Mouse (Mus musculus): ENCODE data around the gene Loxl4. TPM values are rescaled to one million over a fixed set of nuclear protein-coding genes. Genes with fewer than 3 reads are reported as not detected.

The Loxl4 gene
- 0.66 and 0.89 TPM in 2 replicates for polyA plus RNA-seq (2012; rRNA removed)

DNA sequence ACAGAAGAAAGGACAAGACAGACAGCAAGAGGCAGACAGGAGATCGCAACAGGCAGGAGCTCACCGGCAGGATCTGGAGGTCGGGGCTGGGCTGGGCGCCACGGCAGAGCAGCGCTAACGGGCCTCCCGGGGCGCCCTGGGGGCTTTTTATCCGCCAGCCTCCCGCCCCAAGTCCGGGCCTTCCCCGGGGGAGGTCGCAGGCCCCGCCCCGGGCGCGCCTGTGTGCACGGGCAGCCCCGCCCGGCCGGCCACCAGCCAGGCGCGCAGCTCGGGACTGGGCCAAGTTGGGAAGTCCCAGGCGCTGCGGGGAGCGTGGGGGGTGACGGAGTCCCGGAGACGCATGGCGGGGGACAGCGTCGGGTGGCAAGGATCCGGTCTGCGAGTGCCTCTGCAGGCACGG lies at the start of gene Loxl4:
Gene Loxl4 (minus strand): TSS at position 160 of the 400 bp plus-strand sequence.
- no peak within 1 kb of the TSS for H3K27ac ChIP-seq (ENCODE audit: control insufficient read depth, insufficient read depth, low read length)
- DNase-seq = no peak
- no peaks in the 10 kb centered on the region for H3K36me3 ChIP-seq (ENCODE audit: control insufficient read depth, insufficient read depth, low read length)
- H3K4me1 ChIP-seq (replicated peaks; ENCODE audit: control insufficient read depth, insufficient read depth, low read length) = no peaks in the 10 kb centered on the region
- no peak within 1 kb of the TSS for H3K4me3 ChIP-seq (ENCODE audit: control insufficient read depth, insufficient read depth, low read length)
- peaks cover 3% of the 10 kb centered on the region; the same call in 1 of the 2 replicates for H3K27me3 ChIP-seq (ENCODE audit: control insufficient read depth, insufficient read depth, low read length)
- TF ChIP-seq CTCF (IDR thresholded peaks at IDR 0.05; ENCODE audit: borderline replicate concordance, control insufficient read depth, extremely low read depth, insufficient read depth, low read length, poor library complexity) (no peak), POLR2A (IDR thresholded peaks at IDR 0.05; ENCODE audit: control insufficient read depth, extremely low read depth, insufficient read depth, low read length, poor library complexity) (no peak)
- 5% methylated on average over 36 of the region's 37 CpGs for WGBS

DNA sequence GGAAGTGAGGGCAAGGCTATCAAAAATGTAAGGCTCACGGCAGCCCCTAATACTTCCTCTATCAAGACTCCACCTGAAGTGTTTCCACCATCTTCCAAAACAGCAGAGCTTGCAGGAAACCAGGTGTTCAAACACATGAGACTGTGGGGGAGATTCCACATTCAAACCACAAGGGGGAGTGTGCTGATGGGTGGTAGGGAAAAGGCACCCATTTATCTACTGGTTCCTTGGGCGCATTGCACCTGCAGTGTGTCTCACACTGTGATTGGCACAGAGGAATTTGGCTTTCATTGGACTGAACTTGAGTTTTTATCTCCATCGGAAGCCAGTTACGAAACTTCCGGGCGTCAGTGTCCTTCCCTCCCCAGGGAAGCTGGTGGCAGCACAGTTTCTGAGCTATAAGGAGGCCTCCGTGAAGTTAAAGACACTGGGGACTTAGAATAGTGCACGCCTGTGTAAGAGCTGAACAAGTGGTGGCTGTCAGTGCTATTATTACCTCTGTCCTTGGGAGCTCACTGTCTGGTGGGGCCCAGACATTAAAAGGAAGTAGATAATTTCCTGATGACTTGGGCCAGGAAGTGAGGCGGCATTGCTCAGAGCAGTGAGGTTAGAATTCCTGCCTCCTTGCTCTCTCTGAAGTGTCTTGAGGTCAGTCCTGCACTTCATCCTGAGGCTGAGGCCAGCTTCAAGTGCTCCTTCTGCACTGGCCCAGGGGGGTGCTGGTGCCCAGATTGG lies 49.0 kb upstream of the Loxl4 start:
- Histone ChIP-seq H3K27me3 (ENCODE audit: control insufficient read depth, insufficient read depth, low read length) (no peaks in the 10 kb centered on the region), H3K4me1 (replicated peaks; ENCODE audit: control insufficient read depth, insufficient read depth, low read length) (no peaks in the 10 kb centered on the region), H3K27ac (ENCODE audit: control insufficient read depth, insufficient read depth, low read length) (no peak overlapping the region), H3K36me3 (ENCODE audit: control insufficient read depth, insufficient read depth, low read length) (no peaks in the 10 kb centered on the region), H3K4me3 (ENCODE audit: control insufficient read depth, insufficient read depth, low read length) (no peak overlapping the region)
- TF ChIP-seq CTCF (IDR thresholded peaks at IDR 0.05; ENCODE audit: borderline replicate concordance, control insufficient read depth, extremely low read depth, insufficient read depth, low read length, poor library complexity) (no peak), POLR2A (IDR thresholded peaks at IDR 0.05; ENCODE audit: control insufficient read depth, extremely low read depth, insufficient read depth, low read length, poor library complexity) (no peak)
- DNase-seq = no peak
- WGBS = 45% methylated on average over 9 of the region's 9 CpGs

GRCm38 (mm10) chr19:42660244-42660565 lies 47.6 kb upstream of the Loxl4 start:
- no peak overlapping the region for H3K4me3 ChIP-seq (ENCODE audit: control insufficient read depth, insufficient read depth, low read length)
- no peaks in the 10 kb centered on the region for H3K4me1 ChIP-seq (replicated peaks; ENCODE audit: control insufficient read depth, insufficient read depth, low read length)
- TF ChIP-seq POLR2A (IDR thresholded peaks at IDR 0.05; ENCODE audit: control insufficient read depth, extremely low read depth, insufficient read depth, low read length, poor library complexity) = no peak
- TF ChIP-seq CTCF (IDR thresholded peaks at IDR 0.05; ENCODE audit: borderline replicate concordance, control insufficient read depth, extremely low read depth, insufficient read depth, low read length, poor library complexity) = no peak
- H3K36me3 ChIP-seq (ENCODE audit: control insufficient read depth, insufficient read depth, low read length) = no peaks in the 10 kb centered on the region
- no peaks in the 10 kb centered on the region for H3K27me3 ChIP-seq (ENCODE audit: control insufficient read depth, insufficient read depth, low read length)
- DNase-seq = no peak
- H3K27ac ChIP-seq (ENCODE audit: control insufficient read depth, insufficient read depth, low read length) = no peak overlapping the region
- WGBS = 96% methylated on average over 2 of the region's 2 CpGs

DNA sequence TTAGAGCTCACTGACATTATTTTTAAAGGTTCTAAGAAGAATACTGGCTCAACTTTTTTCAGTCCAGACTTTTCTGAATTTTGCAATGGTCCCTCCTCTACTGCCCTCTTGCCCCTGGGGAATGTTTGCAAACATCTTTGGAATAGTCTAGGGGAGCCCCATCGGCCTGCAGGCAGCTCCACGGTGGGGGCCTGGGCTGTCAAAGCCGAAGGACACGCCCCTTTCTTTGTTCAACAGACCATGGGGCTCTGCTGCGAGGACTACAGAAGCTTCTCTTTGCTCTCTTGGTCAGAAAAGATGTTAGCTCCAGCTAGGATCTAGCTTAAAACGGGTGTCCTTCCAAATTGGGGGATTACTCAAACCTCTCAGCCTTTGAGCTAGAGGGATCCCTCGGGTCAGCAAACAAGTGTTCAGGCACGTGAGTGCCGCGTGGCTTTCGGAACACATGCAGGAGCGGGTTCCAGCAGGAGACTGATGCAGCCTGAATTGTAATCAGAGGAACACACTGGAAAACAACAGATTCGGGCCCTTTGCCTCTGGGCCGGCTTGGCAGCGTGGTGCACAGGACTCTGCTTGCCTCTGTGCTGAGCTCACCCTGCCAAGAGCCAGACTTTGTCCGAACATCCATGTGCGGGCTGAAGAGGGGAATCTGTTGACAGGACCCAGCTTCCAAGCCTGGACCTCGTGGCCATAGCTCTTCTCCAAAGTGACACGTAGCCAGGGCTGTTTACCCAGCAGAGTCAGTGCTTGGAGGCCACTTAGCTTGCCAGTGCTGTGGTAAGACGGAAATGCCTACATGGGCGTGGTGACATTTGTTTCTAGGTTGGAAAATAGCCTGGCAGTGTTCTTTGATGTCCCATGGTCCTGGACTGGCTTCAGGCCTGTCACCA lies 47.0 kb upstream of the Loxl4 start:
- H3K27me3 ChIP-seq (ENCODE audit: control insufficient read depth, insufficient read depth, low read length) = no peaks in the 10 kb centered on the region
- no peak for DNase-seq
- WGBS = 81% methylated on average over 21 of the region's 21 CpGs
- H3K36me3 ChIP-seq (ENCODE audit: control insufficient read depth, insufficient read depth, low read length) = no peaks in the 10 kb centered on the region
- no peak overlapping the region for H3K4me3 ChIP-seq (ENCODE audit: control insufficient read depth, insufficient read depth, low read length)
- TF ChIP-seq CTCF (IDR thresholded peaks at IDR 0.05; ENCODE audit: borderline replicate concordance, control insufficient read depth, extremely low read depth, insufficient read depth, low read length, poor library complexity) (no peak), POLR2A (IDR thresholded peaks at IDR 0.05; ENCODE audit: control insufficient read depth, extremely low read depth, insufficient read depth, low read length, poor library complexity) (no peak)
- H3K4me1 ChIP-seq (replicated peaks; ENCODE audit: control insufficient read depth, insufficient read depth, low read length) = no peaks in the 10 kb centered on the region
- no peak overlapping the region for H3K27ac ChIP-seq (ENCODE audit: control insufficient read depth, insufficient read depth, low read length)

DNA sequence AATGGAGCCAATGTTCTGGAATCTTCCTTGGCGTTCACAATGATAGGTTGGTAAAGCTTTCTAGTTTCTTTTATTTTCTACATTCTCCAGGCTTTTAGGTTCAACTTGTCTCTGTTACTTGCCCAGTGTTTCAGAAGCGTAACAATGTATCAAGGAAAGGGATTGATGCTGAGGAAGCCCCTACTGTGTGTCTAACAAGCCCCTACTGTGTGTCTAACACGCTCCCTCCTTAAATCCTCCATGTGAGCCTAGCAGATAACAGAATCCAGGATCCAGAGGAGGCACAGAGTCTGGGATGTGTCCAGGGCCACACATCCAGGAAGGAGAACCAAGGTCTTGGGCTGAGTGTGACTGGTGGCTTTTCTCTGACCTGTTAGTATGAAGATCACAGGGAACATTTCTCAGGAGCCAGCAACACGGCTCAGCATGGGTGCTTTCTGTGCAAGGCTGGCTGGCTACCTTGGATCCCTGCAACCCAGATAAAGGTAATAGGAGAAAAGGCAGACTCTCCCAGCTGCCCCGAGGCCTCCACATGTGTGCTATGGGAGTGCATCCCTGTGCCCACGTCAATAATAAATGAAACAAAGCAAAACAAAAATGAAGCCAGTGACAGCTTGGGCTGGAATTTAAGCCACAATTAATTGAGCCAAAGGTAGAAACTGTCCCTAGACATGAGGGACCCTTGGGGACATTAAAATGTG lies 46.0 kb upstream of the Loxl4 start:
- no peaks in the 10 kb centered on the region for H3K27me3 ChIP-seq (ENCODE audit: control insufficient read depth, insufficient read depth, low read length)
- H3K27ac ChIP-seq (ENCODE audit: control insufficient read depth, insufficient read depth, low read length) = no peak overlapping the region
- no peak overlapping the region for H3K4me3 ChIP-seq (ENCODE audit: control insufficient read depth, insufficient read depth, low read length)
- H3K36me3 ChIP-seq (ENCODE audit: control insufficient read depth, insufficient read depth, low read length) = no peaks in the 10 kb centered on the region
- no peaks in the 10 kb centered on the region for H3K4me1 ChIP-seq (replicated peaks; ENCODE audit: control insufficient read depth, insufficient read depth, low read length)
- no peak for TF ChIP-seq POLR2A (IDR thresholded peaks at IDR 0.05; ENCODE audit: control insufficient read depth, extremely low read depth, insufficient read depth, low read length, poor library complexity)
- TF ChIP-seq CTCF (IDR thresholded peaks at IDR 0.05; ENCODE audit: borderline replicate concordance, control insufficient read depth, extremely low read depth, insufficient read depth, low read length, poor library complexity) = no peak
- DNase-seq = no peak
- WGBS = 91% methylated on average over 6 of the region's 6 CpGs

DNA sequence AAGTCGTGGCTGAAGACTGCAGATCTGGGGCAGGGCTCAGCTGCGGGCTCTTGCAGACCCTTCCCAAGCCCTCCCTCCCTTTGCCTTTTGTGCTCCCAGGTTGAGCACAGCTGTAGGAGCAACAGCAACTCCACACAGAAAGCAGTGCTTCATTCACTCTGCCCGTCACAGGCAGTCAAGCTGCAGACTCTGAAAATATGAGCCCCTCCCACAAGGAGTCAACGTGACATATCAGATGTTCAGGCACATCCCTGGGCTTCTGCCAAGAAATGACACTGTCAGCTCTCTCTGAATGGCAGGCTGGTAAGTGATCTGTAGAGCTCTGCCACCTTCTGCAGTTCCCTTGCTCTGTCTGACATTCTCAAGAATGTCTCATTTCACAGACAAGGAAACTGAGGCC lies 45.2 kb upstream of the Loxl4 start:
- Histone ChIP-seq H3K4me3 (ENCODE audit: control insufficient read depth, insufficient read depth, low read length) (no peak overlapping the region), H3K4me1 (replicated peaks; ENCODE audit: control insufficient read depth, insufficient read depth, low read length) (no peaks in the 10 kb centered on the region), H3K36me3 (ENCODE audit: control insufficient read depth, insufficient read depth, low read length) (no peaks in the 10 kb centered on the region), H3K27me3 (ENCODE audit: control insufficient read depth, insufficient read depth, low read length) (no peaks in the 10 kb centered on the region), H3K27ac (ENCODE audit: control insufficient read depth, insufficient read depth, low read length) (no peak overlapping the region)
- DNase-seq = no peak
- TF ChIP-seq CTCF (IDR thresholded peaks at IDR 0.05; ENCODE audit: borderline replicate concordance, control insufficient read depth, extremely low read depth, insufficient read depth, low read length, poor library complexity) = no peak
- TF ChIP-seq POLR2A (IDR thresholded peaks at IDR 0.05; ENCODE audit: control insufficient read depth, extremely low read depth, insufficient read depth, low read length, poor library complexity) = no peak
- 55% methylated on average over 4 of the region's 4 CpGs for WGBS
